Mouse (Mus musculus): Measurements from ENCODE around the gene Bbs12.

The Bbs12 gene

GRCm38 (mm10) chr3:37312370-37312941 is at the start of gene Bbs12, which contains the start of gene Cetn4:
Bbs12 (plus strand) TSS chr3:37312554.
Cetn4 (minus strand) TSS chr3:37312708.
- peak; percentile 94 for DNase-seq (ENCODE audit: low read depth, low spot score)

GRCm38 (mm10) chr3:37268338-37268737 is 44.0 kb upstream of the Bbs12 start:
- no peak for DNase-seq (ENCODE audit: low read depth, low spot score)

GRCm38 (mm10) chr3:37269926-37270325 is 42.4 kb upstream of the Bbs12 start:
- DNase-seq (ENCODE audit: low read depth, low spot score) = no peak

GRCm38 (mm10) chr3:37271209-37271608 is 41.1 kb upstream of the Bbs12 start:
- peak; percentile 6 for DNase-seq (ENCODE audit: low read depth, low spot score)

- no peak for DNase-seq (ENCODE audit: low read depth, low spot score)
These were observed 39.3 kb upstream of the Bbs12 start for GRCm38 (mm10) chr3:37273092-37273491.

- no peak for DNase-seq (ENCODE audit: low read depth, low spot score)
These were observed 37.7 kb upstream of the Bbs12 start for GRCm38 (mm10) chr3:37274661-37275060.

- no peak for DNase-seq (ENCODE audit: low read depth, low spot score)
These were observed 32.1 kb upstream of the Bbs12 start for GRCm38 (mm10) chr3:37280221-37280620.

GRCm38 (mm10) chr3:37280871-37281270 is 31.5 kb upstream of the Bbs12 start:
- no peak for DNase-seq (ENCODE audit: low read depth, low spot score)

- DNase-seq (ENCODE audit: low read depth, low spot score) = no peak
These were observed 29.9 kb upstream of the Bbs12 start for GRCm38 (mm10) chr3:37282299-37282922.

GRCm38 (mm10) chr3:37283234-37283633 is 29.1 kb upstream of the Bbs12 start:
- no peak for DNase-seq (ENCODE audit: low read depth, low spot score)

- no peak for DNase-seq (ENCODE audit: low read depth, low spot score)
These were observed 23.1 kb upstream of the Bbs12 start for GRCm38 (mm10) chr3:37289237-37289636.

GRCm38 (mm10) chr3:37290881-37291541 is 21.3 kb upstream of the Bbs12 start:
- no peak for DNase-seq (ENCODE audit: low read depth, low spot score)

GRCm38 (mm10) chr3:37291929-37292328 is 20.4 kb upstream of the Bbs12 start:
- DNase-seq (ENCODE audit: low read depth, low spot score) = no peak

GRCm38 (mm10) chr3:37292654-37293053 is 19.7 kb upstream of the Bbs12 start:
- no peak for DNase-seq (ENCODE audit: low read depth, low spot score)

GRCm38 (mm10) chr3:37299470-37299869 is 12.9 kb upstream of the Bbs12 start:
- no peak for DNase-seq (ENCODE audit: low read depth, low spot score)

- peak; percentile 27 for DNase-seq (ENCODE audit: low read depth, low spot score)
These were observed 9.7 kb upstream of the Bbs12 start for GRCm38 (mm10) chr3:37302685-37303084.

- no peak for DNase-seq (ENCODE audit: low read depth, low spot score)
These were observed 8.8 kb upstream of the Bbs12 start for GRCm38 (mm10) chr3:37303392-37304139.

- no peak for DNase-seq (ENCODE audit: low read depth, low spot score)
These were observed 421 bp upstream of the Bbs12 start for GRCm38 (mm10) chr3:37311897-37312369.

- DNase-seq (ENCODE audit: low read depth, low spot score) = no peak
These were observed 1.0 kb downstream of the Bbs12 start for GRCm38 (mm10) chr3:37313371-37313770.

- no peak for DNase-seq (ENCODE audit: low read depth, low spot score)
These were observed 3.9 kb downstream of the Bbs12 start for GRCm38 (mm10) chr3:37316233-37316632.

- no peak for DNase-seq (ENCODE audit: low read depth, low spot score)
These were observed 12.0 kb downstream of the Bbs12 start for GRCm38 (mm10) chr3:37324310-37324709.
